Mouse (Mus musculus) liver (tissue): ENCODE data around the gene Serpinb1a.
"Not testable (repeated sequence)": the region's sequence is repeated elsewhere in the genome, so short reads cannot be mapped to it uniquely, and the experiment has no call there.

Experiments
- DNase-seq: peaks from one replicate; pipeline ENCODE4 v3.0.0-alpha.2; 2020; ENCODE audit warnings: mixed read lengths

The Serpinb1a gene

GRCm38 (mm10) chr13:32850668-32851404, at the start of gene Serpinb1a:
Serpinb1a (minus strand) TSS chr13:32851185.
- DNase-seq, result peak; percentile 39

GRCm38 (mm10) chr13:32900639-32901038, 49.7 kb upstream of the Serpinb1a start:
- DNase-seq, result peak; percentile 53

DNA sequence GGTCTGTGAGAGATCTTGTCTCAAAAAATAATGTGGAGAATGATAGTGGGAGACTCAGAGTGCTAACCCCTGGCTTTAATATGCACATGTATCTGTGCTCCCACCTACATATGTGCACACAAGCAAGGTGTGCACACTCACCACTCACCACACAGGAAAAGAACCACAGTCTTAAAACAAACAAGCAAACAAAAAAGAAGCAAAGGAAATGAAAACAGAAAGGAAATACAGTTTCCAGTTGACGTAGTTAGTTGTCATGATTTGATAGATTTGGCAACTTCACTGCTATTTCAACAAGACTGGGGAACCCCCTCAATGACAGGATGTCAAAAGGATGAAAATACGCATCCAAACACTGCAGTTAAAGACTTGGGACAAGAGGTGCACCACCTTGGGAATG, 48.1 kb upstream of the Serpinb1a start:
- DNase-seq, result not testable (repeated sequence)

GRCm38 (mm10) chr13:32898111-32898510, 47.1 kb upstream of the Serpinb1a start, which contains the start of gene Serpinb1c:
Serpinb1c (minus strand) TSS chr13:32898211.
- DNase-seq, result no peak

DNA sequence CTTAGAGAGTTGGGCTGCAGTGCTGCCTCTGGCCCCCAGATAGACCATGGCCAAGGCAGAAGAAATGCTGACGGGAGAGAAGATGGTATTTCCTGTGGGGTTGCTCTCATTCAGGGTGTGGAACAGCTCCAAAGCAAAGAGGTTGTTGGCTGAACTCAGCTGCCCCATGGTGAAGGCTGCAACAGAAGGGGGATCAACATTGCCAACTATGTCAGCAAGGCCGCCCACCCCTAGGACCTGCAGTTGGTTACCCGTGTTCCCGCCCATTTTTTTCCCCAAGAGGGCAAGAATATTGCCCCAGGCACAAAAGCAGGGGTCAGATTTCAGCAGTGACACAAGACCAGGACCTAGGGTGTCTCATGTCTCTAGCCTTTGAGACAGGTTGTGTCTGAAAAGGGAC, 45.9 kb upstream of the Serpinb1a start:
- no peak for DNase-seq

DNA sequence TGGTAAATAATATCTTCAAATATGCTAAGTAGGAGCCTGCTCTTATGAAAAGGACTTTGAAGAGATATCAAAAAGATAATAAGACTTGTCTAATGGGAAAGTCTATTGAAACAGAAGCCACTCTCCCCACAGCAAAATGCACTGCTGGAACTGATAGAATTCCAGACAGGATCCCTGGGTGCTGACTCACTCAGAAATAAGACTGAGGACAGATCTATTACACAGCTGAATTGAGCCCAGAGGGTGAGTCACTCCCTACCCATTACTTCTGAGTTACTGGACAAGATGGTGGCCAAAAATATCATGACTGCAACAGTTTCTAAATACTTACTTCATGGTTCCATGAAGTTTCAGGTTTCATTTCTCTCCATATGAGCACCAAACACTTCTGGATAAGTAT, 33.8 kb upstream of the Serpinb1a start:
- no peak for DNase-seq

- DNase-seq, result no peak
Measured at GRCm38 (mm10) chr13:32873862-32874261, 22.9 kb upstream of the Serpinb1a start.

DNA sequence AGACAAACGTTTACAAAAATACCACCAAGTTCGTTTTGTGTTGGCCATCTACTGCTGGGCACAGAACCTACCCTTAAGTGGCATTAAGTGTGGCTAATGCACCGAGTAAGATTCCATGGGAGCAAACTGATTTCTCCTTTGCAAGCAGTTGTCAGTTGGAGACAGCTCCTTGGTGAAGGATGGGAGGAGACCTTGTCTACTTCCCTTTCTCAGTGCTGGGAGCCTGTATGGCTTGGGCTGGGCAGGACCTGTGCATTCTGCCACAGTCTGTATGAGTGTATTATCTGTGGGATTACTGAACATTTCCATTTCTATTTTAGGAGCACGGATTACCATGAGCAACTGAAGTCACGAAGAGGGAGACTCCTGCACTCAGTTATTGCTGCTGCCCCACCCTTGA, 17.9 kb upstream of the Serpinb1a start:
- DNase-seq, result no peak

DNA sequence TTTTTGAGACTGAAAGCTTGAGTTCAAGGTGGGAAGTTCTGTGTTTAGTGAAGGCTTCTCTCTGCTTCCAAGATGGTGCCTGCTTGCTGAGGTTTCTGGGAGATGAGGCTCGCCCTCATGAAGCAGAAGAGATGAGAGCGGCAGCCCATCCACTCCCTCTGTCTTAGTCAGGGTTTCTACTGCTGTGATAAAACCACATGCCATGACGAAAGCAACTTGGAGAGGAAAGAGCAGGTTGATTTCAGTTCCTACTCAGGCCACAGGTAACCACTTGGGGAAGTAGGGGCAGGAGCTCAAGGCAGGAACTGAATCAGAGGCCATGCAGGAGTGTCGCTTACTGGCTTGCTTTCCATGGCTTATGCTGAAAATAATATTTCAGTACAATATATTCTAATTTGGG, 17.2 kb upstream of the Serpinb1a start:
- not testable (repeated sequence) for DNase-seq

DNA sequence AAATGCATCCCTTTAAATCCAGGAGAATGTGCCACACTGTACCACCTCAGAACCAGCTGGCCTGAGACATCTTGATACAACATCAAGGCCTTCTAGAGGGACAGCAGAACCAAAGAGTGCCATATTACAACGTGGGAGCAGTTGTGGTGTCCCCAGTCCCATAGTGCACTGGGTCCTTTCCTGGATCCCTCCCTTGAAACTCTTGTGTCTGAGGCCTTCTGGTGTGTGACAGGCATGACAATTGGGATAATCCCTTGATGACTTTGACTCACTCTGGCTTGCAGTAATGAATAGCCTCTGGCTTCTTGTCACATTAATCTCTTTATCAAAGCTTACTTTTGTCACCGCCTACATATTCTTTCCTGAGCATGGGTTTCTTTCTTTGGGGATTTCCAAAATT, 16.0 kb upstream of the Serpinb1a start:
- no peak for DNase-seq

DNA sequence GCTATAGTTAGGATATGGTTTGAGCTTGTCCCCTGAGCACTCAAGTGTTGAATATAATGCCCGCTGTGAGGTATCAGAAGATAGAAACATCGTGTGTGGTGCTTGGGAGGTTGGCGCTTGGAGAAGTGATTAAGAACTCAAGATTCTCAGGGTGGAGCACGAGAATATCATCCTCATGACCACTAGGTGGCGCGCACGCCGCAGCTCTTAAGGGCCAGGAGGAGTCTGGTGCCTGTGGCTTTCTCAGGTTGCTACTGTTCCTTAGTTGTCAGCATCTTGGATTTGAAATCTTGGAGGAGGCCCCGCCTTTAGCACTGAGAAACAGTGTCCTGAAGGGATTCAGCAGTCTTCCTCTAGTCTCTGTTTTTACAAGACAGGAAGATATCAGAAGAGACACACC, 15.5 kb upstream of the Serpinb1a start:
- peak; percentile 70 for DNase-seq

DNA sequence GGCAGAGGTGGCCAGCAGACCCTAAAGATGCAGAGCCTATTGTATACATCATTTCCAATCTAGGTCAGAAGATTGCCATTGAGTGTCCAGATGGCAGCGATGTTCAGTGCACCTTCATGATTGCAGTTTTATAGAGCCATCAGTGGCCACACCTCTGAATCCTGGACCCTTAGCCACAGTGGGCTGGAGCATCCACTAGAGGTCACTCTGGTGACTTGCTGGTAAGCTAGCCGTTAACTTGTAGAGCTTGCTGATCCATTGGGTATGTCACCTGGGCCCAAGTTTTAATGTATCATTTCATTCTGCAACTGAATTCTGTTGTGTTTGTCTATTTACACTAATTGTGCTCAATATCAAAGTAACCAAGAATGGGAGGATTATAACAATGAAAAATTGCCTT, 14.6 kb upstream of the Serpinb1a start:
- DNase-seq, result no peak

DNA sequence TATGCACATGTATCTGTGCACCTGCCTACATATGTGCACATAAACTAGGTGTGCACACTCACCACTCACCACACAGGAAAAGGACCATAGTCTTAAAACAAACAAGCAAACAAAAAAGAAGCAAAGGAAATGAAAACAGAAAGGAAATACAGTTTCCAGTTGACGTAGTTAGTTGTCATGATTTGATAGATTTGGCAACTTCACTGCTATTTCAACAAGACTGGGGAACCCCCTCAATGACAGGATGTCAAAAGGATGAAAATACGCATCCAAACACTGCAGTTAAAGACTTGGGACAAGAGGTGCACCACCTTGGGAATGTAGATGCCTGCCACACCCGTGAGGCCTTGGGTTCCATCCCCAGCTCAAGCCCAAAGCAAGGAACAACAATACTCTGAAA, 13.5 kb upstream of the Serpinb1a start:
- DNase-seq, result not testable (repeated sequence)

DNA sequence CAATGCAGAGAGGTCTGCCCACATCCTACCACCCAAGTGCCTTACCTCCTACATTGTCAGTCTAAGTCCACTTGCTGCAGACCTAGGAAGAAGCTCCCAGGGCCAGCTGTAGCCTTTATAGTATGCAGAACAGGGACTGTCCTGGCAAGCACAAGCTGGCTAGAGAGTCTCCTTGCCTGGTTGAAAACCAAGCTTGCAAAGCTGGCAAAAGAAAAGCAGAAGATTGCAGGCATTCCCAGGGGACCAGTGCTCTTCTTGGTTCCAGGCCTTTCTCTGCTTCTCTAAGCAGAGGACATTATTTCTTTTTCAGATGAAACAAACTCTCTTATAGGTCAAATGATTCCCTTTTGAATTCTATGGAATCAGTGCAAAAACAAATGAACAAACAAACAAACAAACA, 12.5 kb upstream of the Serpinb1a start:
- DNase-seq, result no peak

DNA sequence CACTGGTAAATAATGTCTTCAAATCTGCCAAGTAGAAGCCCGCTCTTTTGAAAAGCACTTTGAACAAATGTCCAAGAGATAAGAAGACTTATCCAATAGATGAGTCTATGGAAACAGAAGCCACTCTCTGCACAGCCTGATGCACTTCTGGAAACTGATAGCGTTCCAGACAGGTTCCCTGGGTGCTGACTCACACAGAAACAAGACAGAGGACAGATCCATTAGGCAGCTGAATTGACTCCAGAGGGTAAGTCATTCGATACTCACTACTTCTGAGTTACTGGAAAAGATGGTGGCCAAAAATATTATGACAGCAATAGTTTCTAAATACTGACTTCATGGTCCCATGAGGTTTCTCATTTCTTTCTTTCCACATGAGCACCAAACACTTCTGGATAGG, 9.8 kb upstream of the Serpinb1a start:
- DNase-seq, result no peak

DNA sequence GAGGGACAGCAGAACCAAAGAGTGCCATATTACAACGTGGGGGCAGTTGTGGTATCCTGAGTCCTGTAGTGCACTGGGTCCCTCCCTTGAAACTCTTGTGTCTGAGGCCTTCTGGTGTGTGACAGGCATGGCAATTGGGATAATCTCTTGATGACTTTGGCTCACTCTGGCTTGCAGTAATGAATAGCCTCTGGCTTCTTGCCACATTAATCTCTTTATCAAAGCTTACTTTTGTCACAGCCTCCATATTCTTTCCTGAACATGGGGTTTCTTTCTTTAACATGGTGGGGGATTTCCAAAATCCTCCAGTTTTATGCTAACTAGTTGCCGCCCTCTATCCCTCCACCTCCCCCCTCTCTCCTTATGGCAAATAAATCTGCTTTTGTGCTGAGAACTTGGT, 2.1 kb upstream of the Serpinb1a start:
- DNase-seq, result no peak

- DNase-seq, result no peak
Measured at GRCm38 (mm10) chr13:32852539-32852938, 1.6 kb upstream of the Serpinb1a start.

DNA sequence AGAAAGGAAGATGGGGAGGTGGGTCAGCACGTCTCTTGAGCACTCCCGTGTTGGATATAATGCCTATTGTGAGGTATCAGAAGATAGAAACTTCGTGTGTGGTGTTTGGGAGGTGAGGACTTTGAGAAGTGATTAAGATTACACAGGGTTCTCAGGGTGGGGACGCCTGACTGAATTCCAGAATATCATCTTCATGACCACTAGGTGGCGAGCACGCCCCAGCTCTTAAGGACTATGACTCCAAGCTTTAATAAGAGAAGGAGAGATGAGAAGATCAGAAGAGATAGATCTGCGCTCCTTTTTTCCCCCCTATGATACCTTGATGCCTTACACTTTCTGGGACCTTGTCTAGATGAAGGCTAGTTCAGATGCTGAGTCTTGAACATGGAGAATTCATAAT, 982 bp upstream of the Serpinb1a start:
- DNase-seq, result peak; percentile 46

GRCm38 (mm10) chr13:32850156-32850555, 829 bp downstream of the Serpinb1a start:
- DNase-seq, result no peak

GRCm38 (mm10) chr13:32849531-32850123, 1.4 kb downstream of the Serpinb1a start:
- DNase-seq, result no peak

DNA sequence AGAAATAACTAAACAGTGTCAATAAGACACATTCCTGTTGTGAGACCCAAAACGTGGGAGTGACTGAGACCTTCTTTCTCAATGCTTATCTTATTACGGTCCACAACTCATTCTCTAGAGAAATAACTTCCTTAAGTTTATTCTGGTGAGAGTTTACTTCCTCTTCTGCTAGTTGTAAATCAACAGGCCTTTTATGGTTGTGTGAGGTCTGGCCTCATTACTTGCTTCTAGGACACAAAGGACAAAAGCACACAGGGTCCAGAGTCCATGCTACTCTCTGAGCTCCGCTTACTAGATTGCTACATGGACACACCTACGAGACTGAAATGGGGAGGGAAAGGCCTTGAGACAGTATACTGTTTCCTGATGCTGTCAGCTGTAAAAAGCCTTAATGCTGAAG, 1.9 kb downstream of the Serpinb1a start:
- DNase-seq, result no peak

DNA sequence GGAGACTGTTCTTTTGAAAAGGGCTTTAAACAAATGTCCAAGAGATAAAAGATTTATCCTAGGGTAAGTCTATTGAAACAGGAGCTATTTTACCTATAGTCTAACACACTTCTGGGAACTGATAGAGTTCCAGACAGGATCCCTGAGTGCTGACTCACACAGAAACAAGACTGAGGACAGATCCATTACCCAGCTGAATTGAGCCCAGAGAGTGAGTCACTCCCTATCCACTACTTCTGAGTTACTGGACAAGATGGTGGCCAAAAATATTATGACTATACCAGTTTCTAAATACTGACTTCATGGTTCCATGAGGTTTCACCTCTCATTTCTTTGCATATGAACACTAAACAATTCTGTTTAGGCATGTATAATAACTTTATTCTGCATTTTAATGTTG, 4.8 kb downstream of the Serpinb1a start:
- no peak for DNase-seq

GRCm38 (mm10) chr13:32841349-32841748, 9.6 kb downstream of the Serpinb1a start:
- DNase-seq, result no peak

- no peak for DNase-seq
Measured at GRCm38 (mm10) chr13:32839314-32839713, 11.7 kb downstream of the Serpinb1a start.

DNA sequence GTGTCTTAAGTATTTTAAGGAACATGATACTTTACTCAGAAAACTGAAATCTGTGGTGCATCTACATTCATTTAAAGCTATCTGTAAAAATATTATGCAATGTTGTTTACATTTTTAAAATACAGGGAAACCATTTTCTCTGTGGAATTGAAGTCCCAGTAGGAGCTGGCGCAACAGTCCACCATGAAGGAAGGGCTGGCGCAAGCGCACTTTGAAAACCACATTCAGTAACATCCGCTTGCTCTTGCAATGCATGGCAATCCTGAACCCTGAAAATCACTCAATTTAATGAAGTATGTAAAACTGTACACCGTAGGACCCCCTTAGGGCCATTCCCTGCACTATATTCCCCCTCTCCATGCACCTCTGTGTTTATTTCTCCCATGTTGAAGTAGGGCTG, 16.5 kb downstream of the Serpinb1a start:
- no peak for DNase-seq
